Mouse (Mus musculus): ENCODE results near the gene Hck. TPM values are rescaled to one million over a fixed set of nuclear protein-coding genes. Genes with fewer than 3 reads are reported as not detected.

Hck gene
- polyA plus RNA-seq, 1 experiment: 31.9 TPM

DNA sequence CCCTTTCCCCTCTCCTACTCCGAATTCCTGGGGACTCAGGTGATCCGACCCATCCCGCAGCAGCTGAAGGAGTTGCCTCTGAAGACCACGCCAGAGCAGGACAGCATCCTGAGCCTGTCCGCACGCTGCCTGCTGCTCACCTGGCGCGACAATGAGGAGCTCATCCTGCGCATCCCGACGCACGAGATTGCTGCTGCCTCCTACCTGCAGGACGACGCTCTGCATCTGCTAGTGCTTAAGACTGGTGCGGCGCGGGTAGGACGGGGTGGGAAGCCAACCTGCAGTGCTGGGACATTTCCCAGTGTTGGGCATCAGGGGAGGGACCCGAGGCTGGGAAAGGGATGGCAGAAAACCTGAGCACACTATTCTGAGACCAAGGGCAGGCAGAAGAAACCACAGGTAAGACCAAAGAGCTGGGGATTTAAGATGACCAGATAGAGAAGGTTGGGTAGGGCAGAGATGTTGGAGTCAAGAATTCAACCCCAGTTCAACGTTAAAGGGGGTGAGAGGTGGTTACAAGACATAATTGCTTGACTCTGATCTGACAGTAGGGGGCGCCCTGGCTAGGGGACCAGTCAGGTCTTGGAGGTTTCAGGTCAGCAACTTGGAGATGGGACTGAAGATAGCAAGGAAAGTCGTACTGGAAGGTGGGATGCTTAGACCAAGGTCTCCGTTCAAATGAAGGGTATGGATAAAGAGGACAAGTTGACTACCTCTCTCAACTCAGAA, 37.3 kb upstream of the Hck start:
- H3K27ac ChIP-seq (ENCODE audit: insufficient read depth, low read depth, low read length): no peak overlapping the region
- WGBS: 17% methylated on average over 23 of the region's 23 CpGs
- TF ChIP-seq CTCF (IDR thresholded peaks at IDR 0.05; ENCODE audit: extremely low read depth, insufficient read length, insufficient replicate concordance, low read depth, low read length): peak; percentile 35; the same call in 1 of the 2 replicates
- no peak for TF ChIP-seq POLR2A (IDR thresholded peaks at IDR 0.05; ENCODE audit: low read depth, low read length)
- H3K4me3 ChIP-seq (ENCODE audit: low read depth, low read length): no peak overlapping the region
- peaks cover 13% of the 10 kb centered on the region for H3K27me3 ChIP-seq (ENCODE audit: control insufficient read depth, insufficient read depth, low read length)
- no peaks in the 10 kb centered on the region for H3K36me3 ChIP-seq (ENCODE audit: control insufficient read depth, insufficient read depth, low read length)
- peaks cover 3% of the 10 kb centered on the region for H3K4me1 ChIP-seq (ENCODE audit: control insufficient read depth, insufficient read depth, insufficient read length, low read length)

DNA sequence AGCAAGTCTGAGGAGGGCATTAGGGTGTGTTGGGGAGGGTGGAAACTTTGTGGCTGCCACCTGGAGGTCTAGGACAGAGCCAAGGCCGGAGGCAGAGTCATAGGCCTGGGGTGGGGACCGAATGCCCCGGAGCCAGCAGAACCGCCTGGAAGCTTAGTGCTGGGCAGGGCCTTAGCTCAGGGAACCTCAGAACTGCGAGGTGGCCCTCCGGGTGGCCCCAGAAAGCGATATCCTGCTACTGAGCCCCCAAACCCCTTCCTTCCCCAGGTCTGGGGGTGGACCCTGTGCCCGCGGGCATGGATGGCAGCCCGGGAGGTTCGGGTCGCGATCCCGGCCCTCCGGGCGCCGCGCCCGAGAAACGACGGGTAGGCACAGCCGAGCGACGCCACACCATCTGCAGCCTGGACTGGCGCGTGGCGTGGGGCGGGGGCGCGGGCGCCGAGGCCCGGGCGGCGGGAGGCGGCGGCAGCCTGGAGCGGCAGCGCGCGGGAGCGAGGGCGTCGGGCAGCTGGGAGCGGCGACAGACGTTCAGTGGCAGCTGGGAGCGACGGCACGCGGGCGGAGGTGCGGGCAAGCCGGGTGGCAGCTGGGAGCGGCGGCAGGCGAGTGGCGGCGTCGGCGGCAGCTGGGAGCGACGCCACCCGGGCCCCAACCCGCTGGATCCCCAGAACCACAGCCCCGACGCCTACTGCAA, 36.6 kb upstream of the Hck start:
- H3K27me3 ChIP-seq (ENCODE audit: control insufficient read depth, insufficient read depth, low read length): peaks cover 13% of the 10 kb centered on the region
- H3K4me3 ChIP-seq (ENCODE audit: low read depth, low read length): no peak overlapping the region; the same call in 1 of the 2 replicates
- H3K36me3 ChIP-seq (ENCODE audit: control insufficient read depth, insufficient read depth, low read length): no peaks in the 10 kb centered on the region
- H3K27ac ChIP-seq (ENCODE audit: insufficient read depth, low read depth, low read length): no peak overlapping the region
- no peak for TF ChIP-seq POLR2A (IDR thresholded peaks at IDR 0.05; ENCODE audit: low read depth, low read length)
- TF ChIP-seq CTCF (IDR thresholded peaks at IDR 0.05; ENCODE audit: extremely low read depth, insufficient read length, insufficient replicate concordance, low read depth, low read length): 0 out of 2 replicates have a peak, but pooled peaks have one; percentile 3
- peaks cover 6% of the 10 kb centered on the region for H3K4me1 ChIP-seq (ENCODE audit: control insufficient read depth, insufficient read depth, insufficient read length, low read length)
- 31% methylated on average over 67 of the region's 67 CpGs for WGBS

DNA sequence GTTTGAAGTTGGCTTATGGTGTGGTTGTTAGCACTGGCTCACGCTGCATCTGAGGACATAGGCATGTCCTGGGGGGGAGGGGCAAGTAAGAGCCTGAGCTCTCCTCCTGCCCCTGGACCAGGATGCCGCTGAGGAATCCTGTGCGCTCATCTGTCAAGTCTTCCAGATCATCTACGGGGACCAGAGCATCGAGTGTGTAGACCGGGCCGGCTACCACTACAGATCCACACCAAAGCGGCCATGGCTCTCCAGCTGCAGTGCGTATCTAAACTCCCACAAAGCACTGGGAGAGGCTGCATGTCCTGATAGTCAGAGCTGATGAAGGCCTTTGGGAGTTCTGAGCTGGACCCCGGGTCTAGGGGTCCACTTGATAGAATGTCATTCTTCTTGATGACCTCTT, 33.6 kb upstream of the Hck start:
- H3K36me3 ChIP-seq (ENCODE audit: control insufficient read depth, insufficient read depth, low read length): no peaks in the 10 kb centered on the region
- peaks cover 13% of the 10 kb centered on the region for H3K27me3 ChIP-seq (ENCODE audit: control insufficient read depth, insufficient read depth, low read length)
- WGBS: 83% methylated on average over 10 of the region's 10 CpGs
- peaks cover 6% of the 10 kb centered on the region for H3K4me1 ChIP-seq (ENCODE audit: control insufficient read depth, insufficient read depth, insufficient read length, low read length)
- no peak overlapping the region for H3K4me3 ChIP-seq (ENCODE audit: low read depth, low read length)
- no peak for TF ChIP-seq POLR2A (IDR thresholded peaks at IDR 0.05; ENCODE audit: low read depth, low read length)
- TF ChIP-seq CTCF (IDR thresholded peaks at IDR 0.05; ENCODE audit: extremely low read depth, insufficient read length, insufficient replicate concordance, low read depth, low read length): no peak
- H3K27ac ChIP-seq (ENCODE audit: insufficient read depth, low read depth, low read length): no peak overlapping the region

GRCm38 (mm10) chr2:153075961-153076360, 32.3 kb upstream of the Hck start:
- no peak overlapping the region for H3K27ac ChIP-seq (ENCODE audit: insufficient read depth, low read depth, low read length)
- H3K4me3 ChIP-seq (ENCODE audit: low read depth, low read length): no peak overlapping the region
- no peaks in the 10 kb centered on the region for H3K36me3 ChIP-seq (ENCODE audit: control insufficient read depth, insufficient read depth, low read length)
- peaks cover 13% of the 10 kb centered on the region for H3K27me3 ChIP-seq (ENCODE audit: control insufficient read depth, insufficient read depth, low read length)
- peaks cover 6% of the 10 kb centered on the region for H3K4me1 ChIP-seq (ENCODE audit: control insufficient read depth, insufficient read depth, insufficient read length, low read length)
- TF ChIP-seq POLR2A (IDR thresholded peaks at IDR 0.05; ENCODE audit: low read depth, low read length) (no peak), CTCF (IDR thresholded peaks at IDR 0.05; ENCODE audit: extremely low read depth, insufficient read length, insufficient replicate concordance, low read depth, low read length) (no peak)
- WGBS: 34% methylated on average over 2 of the region's 2 CpGs

- no peak overlapping the region for H3K27ac ChIP-seq (ENCODE audit: insufficient read depth, low read depth, low read length)
- no peak overlapping the region for H3K4me3 ChIP-seq (ENCODE audit: low read depth, low read length)
- no peaks in the 10 kb centered on the region for H3K27me3 ChIP-seq (ENCODE audit: control insufficient read depth, insufficient read depth, low read length)
- no peaks in the 10 kb centered on the region for H3K36me3 ChIP-seq (ENCODE audit: control insufficient read depth, insufficient read depth, low read length)
- TF ChIP-seq CTCF (IDR thresholded peaks at IDR 0.05; ENCODE audit: extremely low read depth, insufficient read length, insufficient replicate concordance, low read depth, low read length) (peak; percentile 92; the same call in 1 of the 2 replicates), POLR2A (IDR thresholded peaks at IDR 0.05; ENCODE audit: low read depth, low read length) (no peak)
- 43% methylated on average over 32 of the region's 32 CpGs for WGBS
- H3K4me1 ChIP-seq (ENCODE audit: control insufficient read depth, insufficient read depth, insufficient read length, low read length): peaks cover 2% of the 10 kb centered on the region
Measured at GRCm38 (mm10) chr2:153080841-153081523, 27.3 kb upstream of the Hck start.

DNA sequence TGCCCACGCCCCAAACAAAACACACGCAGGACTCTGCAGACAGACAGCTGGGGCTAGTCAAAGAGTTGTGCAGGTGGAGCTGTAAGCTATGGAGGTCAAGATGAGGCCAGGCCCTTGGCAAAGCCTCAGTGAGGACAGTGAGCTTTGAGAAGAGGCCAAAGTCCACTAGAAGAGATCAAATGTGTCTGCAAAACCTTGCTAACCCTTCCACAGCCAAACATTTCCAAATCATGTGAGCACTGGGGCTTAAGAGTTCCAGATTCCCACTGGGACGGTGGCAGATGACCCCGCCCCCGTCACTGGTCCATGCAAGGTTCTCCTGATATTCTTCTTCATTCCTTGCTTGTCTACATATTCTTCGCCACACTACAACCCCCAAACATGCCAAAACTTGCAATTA, 26.4 kb upstream of the Hck start:
- whole genome bisulfite sequencing: 67% methylated on average over 6 of the region's 6 CpGs
- no peaks in the 10 kb centered on the region for H3K36me3 ChIP-seq (ENCODE audit: control insufficient read depth, insufficient read depth, low read length)
- H3K27ac ChIP-seq (ENCODE audit: insufficient read depth, low read depth, low read length): no peak overlapping the region
- no peaks in the 10 kb centered on the region for H3K27me3 ChIP-seq (ENCODE audit: control insufficient read depth, insufficient read depth, low read length)
- TF ChIP-seq POLR2A (IDR thresholded peaks at IDR 0.05; ENCODE audit: low read depth, low read length): no peak
- TF ChIP-seq CTCF (IDR thresholded peaks at IDR 0.05; ENCODE audit: extremely low read depth, insufficient read length, insufficient replicate concordance, low read depth, low read length): no peak
- no peak overlapping the region for H3K4me3 ChIP-seq (ENCODE audit: low read depth, low read length)
- no peaks in the 10 kb centered on the region; the same call in 1 of the 2 replicates for H3K4me1 ChIP-seq (ENCODE audit: control insufficient read depth, insufficient read depth, insufficient read length, low read length)

GRCm38 (mm10) chr2:153083275-153083674, 25.0 kb upstream of the Hck start:
- no peaks in the 10 kb centered on the region for H3K36me3 ChIP-seq (ENCODE audit: control insufficient read depth, insufficient read depth, low read length)
- no peaks in the 10 kb centered on the region; the same call in 1 of the 2 replicates for H3K4me1 ChIP-seq (ENCODE audit: control insufficient read depth, insufficient read depth, insufficient read length, low read length)
- no peak overlapping the region for H3K27ac ChIP-seq (ENCODE audit: insufficient read depth, low read depth, low read length)
- no peak for TF ChIP-seq CTCF (IDR thresholded peaks at IDR 0.05; ENCODE audit: extremely low read depth, insufficient read length, insufficient replicate concordance, low read depth, low read length)
- H3K27me3 ChIP-seq (ENCODE audit: control insufficient read depth, insufficient read depth, low read length): no peaks in the 10 kb centered on the region
- H3K4me3 ChIP-seq (ENCODE audit: low read depth, low read length): no peak overlapping the region
- WGBS: 60% methylated on average over 8 of the region's 8 CpGs

Measured in small intestine, adult 2 months (tissue).